Mouse (Mus musculus) right cerebral cortex, adult 18-20 months (tissue): ENCODE measurements around the gene Oscp1.
A peak's percentile ranks its signal among the peaks of the same experiment; 100 is the strongest.
"Not testable (repeated sequence)": the region's sequence is repeated elsewhere in the genome, so short reads cannot be mapped to it uniquely, and the experiment has no call there.

Experiments
- DNase-seq: peaks from one replicate; pipeline ENCODE4 v3.0.0; 2022; ENCODE audit warnings: mixed read lengths

The Oscp1 gene

GRCm38 (mm10) chr4:126084382-126084781 is 26.0 kb downstream of the Oscp1 start:
- no peak for DNase-seq

GRCm38 (mm10) chr4:126085996-126086576 is 27.7 kb downstream of the Oscp1 start:
- DNase-seq = peak; percentile 75

- DNase-seq = no peak
Measured at GRCm38 (mm10) chr4:126090101-126090847, 31.9 kb downstream of the Oscp1 start.

GRCm38 (mm10) chr4:126090848-126091124 is 32.4 kb downstream of the Oscp1 start:
- no peak for DNase-seq

- no peak for DNase-seq
Measured at GRCm38 (mm10) chr4:126091873-126092272, 33.5 kb downstream of the Oscp1 start.

GRCm38 (mm10) chr4:126095622-126096430 is 37.5 kb downstream of the Oscp1 start:
- not testable (repeated sequence) for DNase-seq

GRCm38 (mm10) chr4:126096464-126097111 is 38.2 kb downstream of the Oscp1 start, which contains the start of gene Lsm10:
Gene Lsm10, plus strand, starts transcription at chr4:126096623.
- peak; percentile 98 for DNase-seq

- DNase-seq = no peak
Measured at GRCm38 (mm10) chr4:126097711-126098253, 39.4 kb downstream of the Oscp1 start.

- DNase-seq = no peak
Measured at GRCm38 (mm10) chr4:126099365-126099764, 41.0 kb downstream of the Oscp1 start.

GRCm38 (mm10) chr4:126100764-126101163 is 42.4 kb downstream of the Oscp1 start:
- no peak for DNase-seq

- peak; percentile 58 for DNase-seq
Measured at GRCm38 (mm10) chr4:126102061-126102841, 43.9 kb downstream of the Oscp1 start.

GRCm38 (mm10) chr4:126103057-126103581 is 44.8 kb downstream of the Oscp1 start:
- peak; percentile 91 for DNase-seq

GRCm38 (mm10) chr4:126103590-126104068 is 45.3 kb downstream of the Oscp1 start, which contains the start of gene Stk40:
Gene Stk40, plus strand, starts transcription at chr4:126103957.
- DNase-seq = peak; percentile 95

GRCm38 (mm10) chr4:126104261-126105075 is 46.1 kb downstream of the Oscp1 start:
- DNase-seq = no peak

GRCm38 (mm10) chr4:126105131-126105783 is 46.9 kb downstream of the Oscp1 start:
- DNase-seq = no peak

GRCm38 (mm10) chr4:126108061-126108740 is 49.8 kb downstream of the Oscp1 start:
- no peak for DNase-seq

GRCm38 (mm10) chr4:126109613-126110373 is 51.4 kb downstream of the Oscp1 start:
- DNase-seq = no peak

GRCm38 (mm10) chr4:126110374-126111152 is 52.2 kb downstream of the Oscp1 start:
- DNase-seq = peak; percentile 89
